Mouse (Mus musculus): ENCODE data around the gene Gm5591. TPM values are rescaled to one million over a fixed set of nuclear protein-coding genes. Genes with fewer than 3 reads are reported as not detected.

The Gm5591 gene
- not detected in 2 replicates for polyA plus RNA-seq (2015; fragmentation: Nextera tagmentation; extraction: Ambion mirVana)

DNA sequence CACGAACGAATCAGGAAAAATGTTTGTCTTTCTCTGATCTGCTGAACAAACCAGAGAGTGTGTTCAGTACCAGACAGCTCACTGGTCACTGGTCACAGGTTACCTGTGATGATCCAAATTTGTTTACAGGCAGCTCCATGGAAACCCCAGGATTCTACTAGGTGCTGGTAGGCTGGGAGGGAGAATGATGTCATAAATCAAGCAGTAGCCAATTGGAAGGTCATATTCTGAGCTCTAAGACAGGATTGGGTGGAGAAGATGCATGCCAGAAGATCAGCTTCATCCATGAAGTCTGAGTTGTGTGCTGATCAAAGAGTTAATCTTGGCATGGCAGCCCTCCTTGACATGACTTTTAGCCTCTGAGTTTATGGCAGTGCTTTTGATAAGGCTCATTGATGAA, at the start of gene Gm5591:
Gene Gm5591 (minus strand): TSS at position 101 of the 400 bp plus-strand sequence.

Data from neural tube, postnatal 0 days (tissue).